Mouse (Mus musculus): ENCODE data around the gene Tekt3. TPM values are rescaled to one million over a fixed set of nuclear protein-coding genes. Genes with fewer than 3 reads are reported as not detected.

The Tekt3 gene
- polyA plus RNA-seq (2015; fragmentation: Illumina TruSeq; extraction: RNeasy Lipid Tissue Mini Kit (QIAGEN cat#74804); ENCODE audit: insufficient read depth, low replicate concordance): not detected

GRCm38 (mm10) chr11:63061446-63061845 is at the start of gene Tekt3:
Gene Tekt3 (plus strand): TSS chr11:63061654.

GRCm38 (mm10) chr11:63128784-63129183 is 67.3 kb downstream of the Tekt3 start, which contains the start of gene Pmp22:
Gene Pmp22 (plus strand): TSS chr11:63128982.

Other genes starting within 250 kb of the Tekt3 start
- 1.1 TPM for gene Trim16, start 241.4 kb upstream of the Tekt3 start, polyA plus RNA-seq (2015; fragmentation: Illumina TruSeq; extraction: RNeasy Lipid Tissue Mini Kit (QIAGEN cat#74804); ENCODE audit: insufficient read depth, low replicate concordance)
- 5.3 TPM for gene Fbxw10, start 214.6 kb upstream of the Tekt3 start, polyA plus RNA-seq (2015; fragmentation: Illumina TruSeq; extraction: RNeasy Lipid Tissue Mini Kit (QIAGEN cat#74804); ENCODE audit: insufficient read depth, low replicate concordance)
- gene Tvp23b, start 182.2 kb upstream of the Tekt3 start, polyA plus RNA-seq (2015; fragmentation: Illumina TruSeq; extraction: RNeasy Lipid Tissue Mini Kit (QIAGEN cat#74804); ENCODE audit: insufficient read depth, low replicate concordance): 38.5 TPM
- gene Cdrt4, start 110.5 kb upstream of the Tekt3 start, polyA plus RNA-seq (2015; fragmentation: Illumina TruSeq; extraction: RNeasy Lipid Tissue Mini Kit (QIAGEN cat#74804); ENCODE audit: insufficient read depth, low replicate concordance): 0.39 TPM
- 25.4 TPM for gene Pmp22, start 67.3 kb downstream of the Tekt3 start, polyA plus RNA-seq (2015; fragmentation: Illumina TruSeq; extraction: RNeasy Lipid Tissue Mini Kit (QIAGEN cat#74804); ENCODE audit: insufficient read depth, low replicate concordance)

Measured in spleen, adult 10 weeks (tissue).